Mouse (Mus musculus): ENCODE results near the gene Tmem106a.

Tmem106a gene

GRCm38 (mm10) chr11:101640857-101641709, 59.0 kb downstream of the Tmem106a start:
- peak; percentile 83 for DNase-seq (ENCODE audit: low read depth, low spot score)

Data from CD4-positive helper T cell, adult 2 months (primary cell).